8 mouse cellular contexts compared by ENCODE assay signal in the genomic region with DNA sequence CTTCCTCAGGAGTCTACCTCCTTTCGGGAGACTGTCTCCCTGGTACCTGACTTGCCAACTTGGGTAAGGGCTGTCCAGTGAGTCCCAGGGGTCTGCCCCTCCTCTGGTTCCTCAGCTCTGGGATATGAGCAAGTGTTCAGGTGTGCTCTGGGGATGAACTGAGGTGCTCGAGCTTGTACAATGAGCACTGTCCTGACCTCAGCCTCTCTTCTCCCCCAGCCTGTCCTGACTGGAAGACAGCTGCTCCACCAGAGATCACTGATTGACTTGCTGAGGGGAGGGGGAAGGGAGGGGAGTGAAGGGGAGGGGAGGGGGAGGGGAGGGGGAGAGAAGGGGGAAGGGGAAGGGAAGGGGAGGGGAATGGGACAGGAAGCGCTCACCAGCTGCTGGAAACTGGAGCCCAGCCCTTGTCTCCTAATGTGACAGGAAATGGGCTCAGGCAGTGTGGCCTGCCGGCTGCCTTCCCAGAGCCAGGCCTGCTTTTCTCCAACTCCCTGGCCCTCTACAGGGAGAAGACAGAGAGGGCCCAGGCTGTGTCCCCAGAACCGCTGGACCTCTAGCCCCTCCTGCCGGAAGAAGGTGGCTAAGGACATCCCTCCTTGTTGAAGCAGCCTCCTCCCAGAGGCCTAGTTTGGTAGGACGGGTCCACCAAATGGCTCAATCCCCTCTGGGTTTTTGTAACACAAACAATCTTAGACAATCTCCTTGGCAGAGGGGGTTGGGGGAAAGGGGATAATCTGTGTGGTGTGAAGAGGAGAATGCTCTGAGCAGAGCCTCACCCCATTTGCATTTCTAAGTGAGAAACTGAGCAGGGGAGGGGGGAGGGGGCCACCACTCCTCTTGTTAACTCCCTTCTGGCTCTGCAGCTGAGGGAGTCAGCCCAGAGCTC.
DNase-seq lines count a peak whose midpoint lies in the region; ATAC-seq and TF ChIP-seq lines count a peak whose summit lies in the region.

No protein-coding gene starts in this region.

- H3K27ac ChIP-seq in forebrain, embryonic 13.5 days = peak overlapping the region; percentile 85
- H3K27ac ChIP-seq in limb, embryonic 11.5 days (replicated peaks; ENCODE audit: low read depth, low read length) = no peak overlapping the region
- no peak overlapping the region for H3K27ac ChIP-seq in midbrain, postnatal 0 days (ENCODE audit: low read depth, low read length)

- H3K9me3 ChIP-seq in forebrain, embryonic 13.5 days (replicated peaks) = no peaks in the 10 kb centered on the region
- H3K9me3 ChIP-seq in limb, embryonic 11.5 days (ENCODE audit: control insufficient read depth, low read length) = no peaks in the 10 kb centered on the region
- no peaks in the 10 kb centered on the region for H3K9me3 ChIP-seq in midbrain, postnatal 0 days (ENCODE audit: low read length)

- peak overlapping the region; percentile 10; the same call in 1 of the 2 replicates for H3K4me2 ChIP-seq in forebrain, embryonic 13.5 days
- H3K4me2 ChIP-seq in limb, embryonic 11.5 days (ENCODE audit: low read depth, severe bottlenecking) = no peak overlapping the region
- no peak overlapping the region for H3K4me2 ChIP-seq in midbrain, postnatal 0 days (ENCODE audit: low read depth, low read length, poor library complexity, severe bottlenecking)

- H3K4me3 ChIP-seq in forebrain, embryonic 13.5 days = no peak overlapping the region
- H3K4me3 ChIP-seq in limb, embryonic 11.5 days (ENCODE audit: low read depth, low read length) = no peak overlapping the region
- H3K4me3 ChIP-seq in midbrain, postnatal 0 days (ENCODE audit: low read depth, low read length) = no peak overlapping the region

- H3K36me3 ChIP-seq in forebrain, embryonic 13.5 days (ENCODE audit: poor library complexity, severe bottlenecking) = no peaks in the 10 kb centered on the region
- H3K36me3 ChIP-seq in limb, embryonic 11.5 days (ENCODE audit: control insufficient read depth, insufficient read depth, low read length) = no peaks in the 10 kb centered on the region
- no peaks in the 10 kb centered on the region for H3K36me3 ChIP-seq in midbrain, postnatal 0 days (ENCODE audit: insufficient read depth, low read length)

- 26% methylated on average over 7 of the region's 7 CpGs for WGBS in forebrain, embryonic 13.5 days
- WGBS in limb, embryonic 11.5 days = 13% methylated on average over 7 of the region's 7 CpGs
- WGBS in midbrain, postnatal 0 days = 26% methylated on average over 7 of the region's 7 CpGs

- TF ChIP-seq CTCF in midbrain, postnatal 0 days (IDR thresholded peaks at IDR 0.05) = peak; percentile 75

- H3K27me3 ChIP-seq in forebrain, embryonic 13.5 days = no peaks in the 10 kb centered on the region
- H3K27me3 ChIP-seq in limb, embryonic 11.5 days (ENCODE audit: control insufficient read depth, insufficient read depth, low read length) = no peaks in the 10 kb centered on the region
- H3K27me3 ChIP-seq in midbrain, postnatal 0 days (ENCODE audit: insufficient read depth, low read length) = no peaks in the 10 kb centered on the region

- peak; percentile 86 for ATAC-seq in forebrain, embryonic 13.5 days
- no peak for ATAC-seq in limb, embryonic 11.5 days (ENCODE audit: insufficient number of reproducible peaks, low FRiP score, low TSS enrichment, low read depth)
- no peak for ATAC-seq in midbrain, postnatal 0 days (ENCODE audit: low FRiP score)
- no peak for ATAC-seq in erythroblast, adult 5-6 weeks (replicated peaks; ENCODE audit: low FRiP score, poor library complexity, severe bottlenecking)

- DNase-seq in layer of hippocampus, postnatal 10 days (ENCODE audit: low spot score in 2 of 2) = peak; percentile 46 to 49
- no peak for DNase-seq in layer of hippocampus, adult 11-12 months (ENCODE audit: low spot score)
- DNase-seq in limb, embryonic 11.5 days (ENCODE audit: low spot score) = peak; percentile 72
- DNase-seq in midbrain, postnatal 0 days (ENCODE audit: low spot score) = peak; percentile 76
- no peak for DNase-seq in urinary bladder, adult 18-20 months (ENCODE audit: low spot score in 2 of 2)
- DNase-seq in gastrocnemius, postnatal 25 days = no peak

- H3K4me1 ChIP-seq in forebrain, embryonic 13.5 days = peaks cover 17% of the 10 kb centered on the region
- peaks cover 3% of the 10 kb centered on the region; the same call in 1 of the 2 replicates for H3K4me1 ChIP-seq in limb, embryonic 11.5 days (ENCODE audit: control insufficient read depth, insufficient read depth, low read length)
- H3K4me1 ChIP-seq in midbrain, postnatal 0 days (ENCODE audit: insufficient read depth, low read length) = peaks cover 6% of the 10 kb centered on the region; the same call in 1 of the 2 replicates

- peak overlapping the region; percentile 22; the same call in 1 of the 2 replicates for H3K9ac ChIP-seq in forebrain, embryonic 13.5 days
- H3K9ac ChIP-seq in limb, embryonic 11.5 days (ENCODE audit: low read length) = no peak overlapping the region
- no peak overlapping the region for H3K9ac ChIP-seq in midbrain, postnatal 0 days (replicated peaks; ENCODE audit: low read length, poor library complexity, severe bottlenecking)

Comparison
In these comparisons a context has a peak if more than half of its experiments do, and no peak if none do; other contexts are left out.
1. DNase-seq: peak in layer of hippocampus, postnatal 10 days (2 of 2), limb, embryonic 11.5 days (single experiment) and midbrain, postnatal 0 days (single experiment); none in layer of hippocampus, adult 11-12 months (single experiment), urinary bladder, adult 18-20 months (0 of 2) and gastrocnemius, postnatal 25 days (single experiment).